Mouse (Mus musculus) embryonic fibroblast, embryonic 13.5 days (primary cell): Measurements from ENCODE around the gene Ins2.

ENCODE experiments used
- CTCF ChIP-seq: IDR thresholded peaks from 2 replicates; pipeline ENCODE4 v1.5.1; 2011; ENCODE audit warnings: mild to moderate bottlenecking, control low read depth, low read length, moderate library complexity, borderline replicate concordance; ENCODE audit not compliant: insufficient read depth
- POLR2A ChIP-seq: IDR thresholded peaks from 2 replicates; pipeline ENCODE4 v1.6.1; 2011; ENCODE audit warnings: low read depth, mild to moderate bottlenecking, control low read depth, low read length, moderate library complexity

DNA sequence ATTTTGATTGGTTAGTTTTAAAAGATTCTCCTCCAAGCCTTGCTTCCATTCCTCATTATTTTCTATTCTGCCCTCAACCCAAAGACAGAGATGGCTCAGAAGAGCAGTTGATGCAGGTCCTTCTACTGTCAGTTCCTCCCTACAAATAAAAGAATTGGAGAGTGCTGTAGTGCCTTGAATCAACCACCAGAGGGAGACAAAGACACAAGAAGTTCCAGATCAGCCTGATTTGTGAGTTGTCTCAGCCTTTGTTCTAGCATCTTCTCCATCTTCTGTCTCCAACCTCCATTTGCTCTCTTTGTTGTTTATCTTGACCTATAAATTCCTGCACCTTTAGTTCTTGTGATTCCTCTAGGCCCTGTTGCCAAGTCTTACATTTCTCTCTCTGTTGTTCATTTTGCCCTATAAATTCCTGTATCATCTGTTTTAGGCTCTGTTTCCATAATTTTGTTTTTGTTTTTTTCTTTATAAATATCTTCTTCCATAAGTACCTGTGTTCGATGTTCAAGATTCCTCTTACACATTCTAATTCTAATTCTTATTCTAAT, 6.2 kb downstream of the Ins2 start:
- TF ChIP-seq CTCF, result peak; percentile 25; the same call in 1 of the 2 replicates
- TF ChIP-seq POLR2A, result no peak
